Mouse (Mus musculus) limb, embryonic 10.5 days (tissue): ENCODE results near the gene Pdia4. TPM values are rescaled to one million over a fixed set of nuclear protein-coding genes. Genes with fewer than 3 reads are reported as not detected.
"Not testable (repeated sequence)": the region's sequence is repeated elsewhere in the genome, so short reads cannot be mapped to it uniquely, and the experiment has no call there.

Source experiments
- DNase-seq: peaks from one replicate; pipeline ENCODE4 v3.0.0-alpha.2; 2017; ENCODE audit warnings: low spot score
- H3K27ac ChIP-seq: fragments of 300-500 bp; sonication (generic); 2 replicates; pipeline ENCODE4 v1.5.1; 2016; ENCODE audit warnings: mild to moderate bottlenecking
- H3K27me3 ChIP-seq: fragments of 300-500 bp; sonication (generic); 2 replicates; pipeline ENCODE4 v1.6.1; 2016; ENCODE audit warnings: low read depth, mild to moderate bottlenecking; ENCODE audit not compliant: poor library complexity, severe bottlenecking
- H3K36me3 ChIP-seq: fragments of 300-500 bp; sonication (generic); 2 replicates; pipeline ENCODE4 v1.6.1; 2016; ENCODE audit warnings: mild to moderate bottlenecking, moderate library complexity
- H3K4me1 ChIP-seq: fragments of 300-500 bp; sonication (generic); 2 replicates; pipeline ENCODE4 v1.6.1; 2016
- H3K4me3 ChIP-seq: fragments of 300-500 bp; sonication (generic); 2 replicates; pipeline ENCODE4 v1.5.1; 2016; ENCODE audit warnings: mild to moderate bottlenecking, moderate library complexity
- H3K9me3 ChIP-seq: fragments of 300-500 bp; sonication (generic); replicated peaks from 2 replicates; pipeline ENCODE4 v1.6.1; 2016; ENCODE audit warnings: mild to moderate bottlenecking
- WGBS: fragments of 180-500 bp; shearing (Covaris S2); methylation state at CpG from one replicate; pipeline ENCODE4 v1.1.7; 2016; 5-methylcytosine and 5-hydroxymethylcytosine counted together
- polyA plus RNA-seq: library from polyadenylated mRNA; unstranded; fragments of >200 nt; fragmentation: Nextera tagmentation; extraction: Ambion mirVana; gene quantifications from 2 replicates; pipeline ENCODE4 v1.2.1, GENCODE M21; 2016

The Pdia4 gene
- 284 and 298 TPM in 2 replicates for polyA plus RNA-seq

GRCm38 (mm10) chr6:47813257-47813878 lies at the start of gene Pdia4:
Gene Pdia4 (minus strand): TSS chr6:47813430.
- Histone ChIP-seq H3K4me3 (peak within 1 kb of the TSS; percentile 87), H3K27me3 (no peaks in the 10 kb centered on the region), H3K9me3 (no peaks in the 10 kb centered on the region), H3K27ac (peak within 1 kb of the TSS; percentile 94), H3K4me1 (peaks cover 27% of the 10 kb centered on the region), H3K36me3 (peaks cover 29% of the 10 kb centered on the region)
- under 1% methylated on average over 44 of the region's 44 CpGs for WGBS
- DNase-seq = peak; percentile 99

- not testable (repeated sequence) for H3K4me3 ChIP-seq, H3K4me1 ChIP-seq, DNase-seq, H3K27me3 ChIP-seq, H3K9me3 ChIP-seq, H3K27ac ChIP-seq
- 83% methylated on average over 3 of the region's 3 CpGs for WGBS
- peaks cover 33% of the 10 kb centered on the region for H3K36me3 ChIP-seq
Observed at GRCm38 (mm10) chr6:47857729-47858128, 44.5 kb upstream of the Pdia4 start.

- WGBS = 94% methylated on average over 6 of the region's 6 CpGs
- Histone ChIP-seq H3K4me3 (no peak overlapping the region), H3K27me3 (no peaks in the 10 kb centered on the region), H3K4me1 (no peaks in the 10 kb centered on the region), H3K9me3 (no peaks in the 10 kb centered on the region), H3K36me3 (peaks cover 28% of the 10 kb centered on the region), H3K27ac (no peak overlapping the region)
- DNase-seq = no peak
Observed at GRCm38 (mm10) chr6:47857241-47857640, 44.0 kb upstream of the Pdia4 start.

GRCm38 (mm10) chr6:47845779-47846178 lies 32.5 kb upstream of the Pdia4 start:
- no peaks in the 10 kb centered on the region for H3K9me3 ChIP-seq
- DNase-seq = no peak
- no peaks in the 10 kb centered on the region for H3K4me1 ChIP-seq
- peaks cover 21% of the 10 kb centered on the region; the same call in 1 of the 2 replicates for H3K36me3 ChIP-seq
- no peak overlapping the region for H3K4me3 ChIP-seq
- no peaks in the 10 kb centered on the region for H3K27me3 ChIP-seq
- no peak overlapping the region for H3K27ac ChIP-seq

- no peaks in the 10 kb centered on the region for H3K9me3 ChIP-seq
- no peak for DNase-seq
- peaks cover 24% of the 10 kb centered on the region for H3K36me3 ChIP-seq
- no peak overlapping the region for H3K27ac ChIP-seq
- H3K27me3 ChIP-seq = no peaks in the 10 kb centered on the region
- H3K4me1 ChIP-seq = no peaks in the 10 kb centered on the region
- no peak overlapping the region for H3K4me3 ChIP-seq
- 94% methylated on average over 1 of the region's 1 CpGs for WGBS
Observed at GRCm38 (mm10) chr6:47842337-47842736, 29.1 kb upstream of the Pdia4 start.

- H3K4me3 ChIP-seq = no peak overlapping the region
- H3K36me3 ChIP-seq = peaks cover 24% of the 10 kb centered on the region
- no peaks in the 10 kb centered on the region for H3K4me1 ChIP-seq
- WGBS = 93% methylated on average over 2 of the region's 2 CpGs
- H3K27ac ChIP-seq = no peak overlapping the region
- H3K27me3 ChIP-seq = no peaks in the 10 kb centered on the region
- DNase-seq = no peak
- no peaks in the 10 kb centered on the region for H3K9me3 ChIP-seq
Observed at GRCm38 (mm10) chr6:47841831-47842230, 28.6 kb upstream of the Pdia4 start.

- no peak for DNase-seq
- Histone ChIP-seq H3K9me3 (no peaks in the 10 kb centered on the region), H3K4me3 (no peak overlapping the region), H3K36me3 (peaks cover 21% of the 10 kb centered on the region), H3K4me1 (peaks cover 3% of the 10 kb centered on the region; the same call in 1 of the 2 replicates), H3K27ac (no peak overlapping the region), H3K27me3 (no peaks in the 10 kb centered on the region)
- 96% methylated on average over 1 of the region's 1 CpGs for WGBS
Observed at GRCm38 (mm10) chr6:47841077-47841476, 27.8 kb upstream of the Pdia4 start.

GRCm38 (mm10) chr6:47837630-47838029 lies 24.4 kb upstream of the Pdia4 start:
- WGBS = 90% methylated on average over 2 of the region's 2 CpGs
- H3K9me3 ChIP-seq = no peaks in the 10 kb centered on the region
- no peak for DNase-seq
- H3K36me3 ChIP-seq = peaks cover 15% of the 10 kb centered on the region
- H3K4me1 ChIP-seq = peaks cover 3% of the 10 kb centered on the region; the same call in 1 of the 2 replicates
- H3K27ac ChIP-seq = no peak overlapping the region
- no peaks in the 10 kb centered on the region for H3K27me3 ChIP-seq
- no peak overlapping the region for H3K4me3 ChIP-seq

- peak overlapping the region; percentile 73 for H3K4me3 ChIP-seq
- H3K27me3 ChIP-seq = no peaks in the 10 kb centered on the region
- H3K9me3 ChIP-seq = no peaks in the 10 kb centered on the region
- H3K36me3 ChIP-seq = peaks cover 9% of the 10 kb centered on the region
- peaks cover 3% of the 10 kb centered on the region; the same call in 1 of the 2 replicates for H3K4me1 ChIP-seq
- WGBS = under 1% methylated on average over 49 of the region's 49 CpGs
- peak; percentile 79 for DNase-seq
- H3K27ac ChIP-seq = peak overlapping the region; percentile 90
Observed at GRCm38 (mm10) chr6:47835984-47836521, 22.8 kb upstream of the Pdia4 start.

GRCm38 (mm10) chr6:47835482-47835983 lies 22.3 kb upstream of the Pdia4 start, which contains the start of gene Zfp398:
Gene Zfp398 (plus strand): TSS chr6:47835661.
- under 1% methylated on average over 52 of the region's 52 CpGs for WGBS
- no peaks in the 10 kb centered on the region for H3K27me3 ChIP-seq
- H3K4me3 ChIP-seq = peak within 1 kb of the TSS; percentile 73
- H3K27ac ChIP-seq = peak within 1 kb of the TSS; percentile 90
- H3K36me3 ChIP-seq = peaks cover 5% of the 10 kb centered on the region
- peaks cover 7% of the 10 kb centered on the region for H3K4me1 ChIP-seq
- no peaks in the 10 kb centered on the region for H3K9me3 ChIP-seq
- peak; percentile 99 for DNase-seq

GRCm38 (mm10) chr6:47832220-47832619 lies 19.0 kb upstream of the Pdia4 start:
- Histone ChIP-seq H3K36me3 (no peaks in the 10 kb centered on the region), H3K27me3 (no peaks in the 10 kb centered on the region), H3K4me1 (peaks cover 21% of the 10 kb centered on the region), H3K27ac (no peak overlapping the region), H3K4me3 (no peak overlapping the region), H3K9me3 (no peaks in the 10 kb centered on the region)
- WGBS = 85% methylated on average over 1 of the region's 1 CpGs
- no peak for DNase-seq

- peaks cover 18% of the 10 kb centered on the region for H3K4me1 ChIP-seq
- WGBS = 2% methylated on average over 64 of the region's 64 CpGs
Observed at GRCm38 (mm10) chr6:47830104-47831078, 17.2 kb upstream of the Pdia4 start, which contains the start of gene Zfp786. Gene Zfp786 (minus strand): TSS chr6:47830867.

More at GRCm38 (mm10) chr6:47830104-47831078, 17.2 kb upstream of the Pdia4 start, which contains the start of gene Zfp786:
- Histone ChIP-seq H3K36me3 (no peaks in the 10 kb centered on the region), H3K4me3 (peak within 1 kb of the TSS; percentile 88), H3K27me3 (no peaks in the 10 kb centered on the region), H3K9me3 (no peaks in the 10 kb centered on the region), H3K27ac (peak within 1 kb of the TSS; percentile 96)
- DNase-seq = peak; percentile 98
